Mouse (Mus musculus): ENCODE measurements around the gene Smc5. TPM values are rescaled to one million over a fixed set of nuclear protein-coding genes. Genes with fewer than 3 reads are reported as not detected.

Gene Smc5
- polyA plus RNA-seq, 1 experiment = 7.7 TPM

DNA sequence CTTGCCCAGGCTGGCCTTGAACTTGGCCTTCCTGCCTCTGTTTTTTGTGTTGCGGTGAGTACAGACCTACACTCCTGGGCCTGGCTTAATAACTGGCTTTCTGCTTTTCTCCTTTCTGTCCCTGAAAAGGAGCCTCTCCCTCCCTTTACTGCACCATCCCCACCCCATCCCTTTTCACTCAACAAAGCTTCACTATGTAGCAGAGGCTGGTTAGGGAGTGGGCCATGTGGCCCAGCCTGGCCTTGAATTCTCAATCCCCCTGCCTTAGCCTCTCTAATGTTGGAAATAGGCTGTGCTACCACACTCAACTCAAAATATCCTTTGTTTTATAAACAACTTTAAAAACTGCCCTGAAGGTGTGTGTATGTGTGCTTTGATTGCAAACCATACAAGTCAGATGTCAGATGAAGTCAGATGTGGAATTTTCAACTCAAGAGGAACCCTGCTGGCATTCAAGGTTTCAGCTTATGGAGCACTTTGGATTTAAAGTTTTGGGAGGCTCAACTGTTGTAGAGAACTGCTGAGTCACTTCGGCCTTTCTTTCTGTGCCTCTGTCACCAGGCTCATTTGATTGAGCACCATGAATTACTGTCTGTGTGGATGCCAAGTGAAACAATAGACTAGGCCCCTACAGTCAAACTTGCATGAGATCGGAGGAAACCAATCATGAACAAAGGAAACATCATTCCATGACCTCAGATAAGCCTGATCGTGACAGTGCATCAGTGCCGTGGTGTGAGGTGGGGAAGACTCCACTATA, 104.6 kb downstream of the Smc5 start:
- Histone ChIP-seq H3ac (ENCODE audit: control insufficient read depth, insufficient read length, low read depth) (no peak overlapping the region), H3K79me3 (ENCODE audit: low read depth) (no peaks in the 10 kb centered on the region), H3K4me3 (ENCODE audit: insufficient read depth, poor library complexity, severe bottlenecking) (no peak overlapping the region), H3K27me3 (ENCODE audit: control insufficient read depth, insufficient read depth, insufficient read length) (no peaks in the 10 kb centered on the region), H3K79me2 (ENCODE audit: control insufficient read depth, insufficient read depth) (no peaks in the 10 kb centered on the region), H3K36me3 (ENCODE audit: control insufficient read depth, insufficient read depth) (no peaks in the 10 kb centered on the region)
- TF ChIP-seq MYOD1 (IDR thresholded peaks at IDR 0.05; ENCODE audit: control insufficient read depth, insufficient read length, low read depth) = no peak
- no peak for TF ChIP-seq MYOG (IDR thresholded peaks at IDR 0.05; ENCODE audit: control insufficient read depth, extremely low read depth, insufficient read length)
- TF ChIP-seq FOSL1 (IDR thresholded peaks at IDR 0.05; ENCODE audit: insufficient read depth, low read length, poor library complexity, severe bottlenecking) = no peak
- TF ChIP-seq CTCF (IDR thresholded peaks at IDR 0.05; ENCODE audit: control insufficient read depth, insufficient read depth, insufficient read length) = no peak
- TF ChIP-seq CEBPB (IDR thresholded peaks at IDR 0.05; ENCODE audit: low read depth) = no peak
- no peak for TF ChIP-seq USF1 (IDR thresholded peaks at IDR 0.05; ENCODE audit: low read depth)
- TF ChIP-seq MAX (IDR thresholded peaks at IDR 0.05) = no peak

DNA sequence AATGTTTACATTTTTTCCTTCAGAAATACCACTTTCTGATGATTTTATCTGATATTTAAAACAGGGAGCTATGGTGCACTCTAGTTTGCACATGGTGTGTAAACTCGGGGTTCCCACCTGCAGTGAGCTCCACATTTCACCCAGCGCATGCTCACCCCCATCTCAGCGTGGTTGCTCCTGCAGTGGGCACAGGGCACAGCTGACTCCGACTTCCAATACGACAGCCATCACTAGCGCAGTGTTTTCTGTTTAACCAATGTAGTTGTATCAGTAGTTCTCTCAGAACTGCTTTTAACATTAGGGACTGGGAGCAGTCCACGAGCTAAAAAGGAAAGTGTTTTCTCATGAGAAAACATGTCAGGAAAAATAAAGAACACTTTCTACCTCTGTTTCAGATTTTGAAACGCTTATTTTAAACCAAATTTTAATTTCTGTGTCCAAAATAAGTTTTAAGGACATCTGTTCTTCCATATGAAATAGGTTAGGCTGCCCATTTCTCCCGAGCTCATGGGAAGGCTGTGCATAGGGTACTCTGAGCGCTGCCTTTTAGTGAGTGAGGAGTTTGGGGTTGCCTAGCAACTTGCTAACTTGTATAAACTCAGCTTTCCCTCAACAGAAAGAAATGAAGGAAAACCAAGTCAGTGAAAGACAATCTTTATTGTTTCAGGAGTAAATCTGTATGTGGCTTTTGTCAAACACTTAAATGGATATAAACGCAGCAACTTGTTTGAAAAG, 107.0 kb downstream of the Smc5 start:
- Histone ChIP-seq H3K79me2 (ENCODE audit: control insufficient read depth, insufficient read depth) (no peaks in the 10 kb centered on the region), H3K79me3 (ENCODE audit: low read depth) (no peaks in the 10 kb centered on the region), H3K27me3 (ENCODE audit: control insufficient read depth, insufficient read depth, insufficient read length) (no peaks in the 10 kb centered on the region), H3K36me3 (ENCODE audit: control insufficient read depth, insufficient read depth) (no peaks in the 10 kb centered on the region), H3ac (ENCODE audit: control insufficient read depth, insufficient read length, low read depth) (no peak overlapping the region), H3K4me3 (ENCODE audit: insufficient read depth, poor library complexity, severe bottlenecking) (no peak overlapping the region)
- TF ChIP-seq FOSL1 (IDR thresholded peaks at IDR 0.05; ENCODE audit: insufficient read depth, low read length, poor library complexity, severe bottlenecking) (no peak), MYOG (IDR thresholded peaks at IDR 0.05; ENCODE audit: control insufficient read depth, extremely low read depth, insufficient read length) (no peak), MYOD1 (IDR thresholded peaks at IDR 0.05; ENCODE audit: control insufficient read depth, insufficient read length, low read depth) (no peak), MAX (IDR thresholded peaks at IDR 0.05) (no peak), USF1 (IDR thresholded peaks at IDR 0.05; ENCODE audit: low read depth) (no peak), CEBPB (IDR thresholded peaks at IDR 0.05; ENCODE audit: low read depth) (no peak), CTCF (IDR thresholded peaks at IDR 0.05; ENCODE audit: control insufficient read depth, insufficient read depth, insufficient read length) (no peak)

DNA sequence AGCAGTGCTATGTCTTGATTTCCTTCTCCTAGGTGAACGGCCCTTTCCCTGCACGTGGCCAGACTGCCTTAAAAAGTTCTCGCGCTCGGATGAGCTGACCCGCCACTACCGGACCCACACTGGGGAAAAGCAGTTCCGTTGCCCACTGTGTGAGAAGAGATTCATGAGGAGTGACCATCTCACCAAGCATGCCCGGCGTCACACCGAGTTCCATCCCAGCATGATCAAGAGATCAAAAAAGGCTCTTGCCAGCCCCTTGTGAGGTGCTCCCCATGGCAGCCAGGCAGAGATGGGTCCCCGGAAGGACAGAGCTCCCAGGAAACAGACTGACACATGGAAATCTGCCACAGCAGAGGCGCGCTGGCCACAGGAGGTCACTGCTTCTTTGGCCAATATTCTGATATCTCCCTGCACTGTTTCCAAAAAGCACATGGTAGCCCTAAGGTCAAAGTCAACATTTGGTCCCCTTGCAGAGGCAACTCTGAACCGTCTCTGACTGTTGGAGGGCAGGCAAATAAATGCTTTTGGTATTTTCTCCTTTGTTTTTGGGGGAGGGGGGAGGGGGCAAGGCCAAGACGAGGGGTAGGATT, 109.0 kb downstream of the Smc5 start:
- no peaks in the 10 kb centered on the region for H3K36me3 ChIP-seq (ENCODE audit: control insufficient read depth, insufficient read depth)
- TF ChIP-seq CEBPB (IDR thresholded peaks at IDR 0.05; ENCODE audit: low read depth) (no peak), FOSL1 (IDR thresholded peaks at IDR 0.05; ENCODE audit: insufficient read depth, low read length, poor library complexity, severe bottlenecking) (no peak), MYOD1 (IDR thresholded peaks at IDR 0.05; ENCODE audit: control insufficient read depth, insufficient read length, low read depth) (no peak), CTCF (IDR thresholded peaks at IDR 0.05; ENCODE audit: control insufficient read depth, insufficient read depth, insufficient read length) (no peak)
- H3K4me3 ChIP-seq (ENCODE audit: insufficient read depth, poor library complexity, severe bottlenecking) = no peak overlapping the region
- H3K79me3 ChIP-seq (ENCODE audit: low read depth) = no peaks in the 10 kb centered on the region
- no peaks in the 10 kb centered on the region for H3K79me2 ChIP-seq (ENCODE audit: control insufficient read depth, insufficient read depth)
- no peak overlapping the region for H3ac ChIP-seq (ENCODE audit: control insufficient read depth, insufficient read length, low read depth)
- H3K27me3 ChIP-seq (ENCODE audit: control insufficient read depth, insufficient read depth, insufficient read length) = no peaks in the 10 kb centered on the region

DNA sequence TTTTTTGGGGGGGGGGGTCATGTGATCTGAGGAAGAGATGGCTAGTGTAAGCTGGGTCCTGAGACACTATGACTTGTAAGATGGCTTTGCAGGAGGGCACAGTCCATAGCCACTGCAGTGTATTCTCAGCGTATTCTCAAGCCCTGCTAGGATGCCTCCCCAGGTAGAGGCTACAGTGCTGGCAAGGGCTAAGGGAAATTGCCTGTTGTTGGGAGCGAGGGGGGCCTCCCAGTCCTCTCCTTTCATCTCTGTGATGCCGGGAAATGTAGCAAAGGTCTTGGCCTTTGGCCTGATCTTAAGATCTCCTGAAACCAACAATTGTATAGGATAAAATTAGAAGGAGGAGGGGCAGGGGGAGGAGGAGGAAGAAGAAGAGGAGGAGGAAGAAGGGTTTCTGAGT, 110.3 kb downstream of the Smc5 start:
- Histone ChIP-seq H3K36me3 (ENCODE audit: control insufficient read depth, insufficient read depth) (no peaks in the 10 kb centered on the region), H3K27me3 (ENCODE audit: control insufficient read depth, insufficient read depth, insufficient read length) (no peaks in the 10 kb centered on the region)
- no peak for TF ChIP-seq MYOD1 (IDR thresholded peaks at IDR 0.05; ENCODE audit: control insufficient read depth, insufficient read length, low read depth)
- no peak for TF ChIP-seq CTCF (IDR thresholded peaks at IDR 0.05; ENCODE audit: control insufficient read depth, insufficient read depth, insufficient read length)
- no peak for TF ChIP-seq MAX (IDR thresholded peaks at IDR 0.05)
- TF ChIP-seq CEBPB (IDR thresholded peaks at IDR 0.05; ENCODE audit: low read depth) = no peak

GRCm38 (mm10) chr19:23162877-23163276, 110.8 kb downstream of the Smc5 start:
- Histone ChIP-seq H3ac (ENCODE audit: control insufficient read depth, insufficient read length, low read depth) (no peak overlapping the region), H3K4me3 (ENCODE audit: insufficient read depth, poor library complexity, severe bottlenecking) (no peak overlapping the region), H3K79me2 (ENCODE audit: control insufficient read depth, insufficient read depth) (no peaks in the 10 kb centered on the region), H3K79me3 (ENCODE audit: low read depth) (no peaks in the 10 kb centered on the region), H3K27me3 (ENCODE audit: control insufficient read depth, insufficient read depth, insufficient read length) (no peaks in the 10 kb centered on the region), H3K36me3 (ENCODE audit: control insufficient read depth, insufficient read depth) (no peaks in the 10 kb centered on the region)
- TF ChIP-seq FOSL1 (IDR thresholded peaks at IDR 0.05; ENCODE audit: insufficient read depth, low read length, poor library complexity, severe bottlenecking) = no peak
- TF ChIP-seq CTCF (IDR thresholded peaks at IDR 0.05; ENCODE audit: control insufficient read depth, insufficient read depth, insufficient read length) = no peak
- TF ChIP-seq MYOG (IDR thresholded peaks at IDR 0.05; ENCODE audit: control insufficient read depth, extremely low read depth, insufficient read length) = no peak
- no peak for TF ChIP-seq MYOD1 (IDR thresholded peaks at IDR 0.05; ENCODE audit: control insufficient read depth, insufficient read length, low read depth)
- TF ChIP-seq MAX (IDR thresholded peaks at IDR 0.05) = no peak
- no peak for TF ChIP-seq USF1 (IDR thresholded peaks at IDR 0.05; ENCODE audit: low read depth)
- TF ChIP-seq CEBPB (IDR thresholded peaks at IDR 0.05; ENCODE audit: low read depth) = no peak

More for the DNA sequence above, 110.3 kb downstream of the Smc5 start:
- Histone ChIP-seq H3ac (ENCODE audit: control insufficient read depth, insufficient read length, low read depth) (no peak overlapping the region), H3K79me2 (ENCODE audit: control insufficient read depth, insufficient read depth) (no peaks in the 10 kb centered on the region), H3K4me3 (ENCODE audit: insufficient read depth, poor library complexity, severe bottlenecking) (no peak overlapping the region), H3K79me3 (ENCODE audit: low read depth) (no peaks in the 10 kb centered on the region)

All from C2C12 (cell line).